Mouse (Mus musculus) common myeloid progenitor, adult 5-6 weeks (primary cell): ENCODE data around the gene Smarca4. TPM values are rescaled to one million over a fixed set of nuclear protein-coding genes. Genes with fewer than 3 reads are reported as not detected.

Experiments
- ATAC-seq: replicated peaks from 2 replicates; pipeline ENCODE4 v1.8.0; 2016; ENCODE audit warnings: low read depth, mild to moderate bottlenecking, moderate TSS enrichment, inconsistent platforms; ENCODE audit not compliant: poor library complexity, severe bottlenecking
- total RNA-seq: library from RNA; stranded (forward); fragments of 200-1000, 187-1606 nt; gene quantifications from 2 replicates; pipeline ENCODE4 v1.2.3, GENCODE M21; 2017

Smarca4 gene
- total RNA-seq, 1 experiment from 2014 or later: 94.1 TPM

DNA sequence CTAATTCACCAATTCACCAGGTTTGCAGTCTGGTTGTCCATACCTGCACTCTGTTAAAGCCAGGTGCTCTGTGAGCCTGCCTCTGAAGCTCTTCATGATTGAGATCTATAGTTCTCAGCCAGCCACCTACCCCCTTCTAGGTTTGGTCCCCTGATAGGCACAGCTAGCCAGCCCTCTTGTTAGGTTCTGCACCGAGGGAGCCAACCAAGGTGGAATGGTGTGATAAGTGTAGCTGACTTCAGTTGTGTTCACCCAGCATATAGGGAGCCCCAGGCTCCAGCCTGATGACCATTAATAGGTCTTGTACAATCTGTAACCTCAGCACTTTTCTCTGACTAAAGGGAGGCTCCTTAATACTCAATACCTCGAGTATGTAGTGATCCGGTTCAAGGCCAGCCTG is 15.8 kb upstream of the Smarca4 start:
- ATAC-seq: no peak

DNA sequence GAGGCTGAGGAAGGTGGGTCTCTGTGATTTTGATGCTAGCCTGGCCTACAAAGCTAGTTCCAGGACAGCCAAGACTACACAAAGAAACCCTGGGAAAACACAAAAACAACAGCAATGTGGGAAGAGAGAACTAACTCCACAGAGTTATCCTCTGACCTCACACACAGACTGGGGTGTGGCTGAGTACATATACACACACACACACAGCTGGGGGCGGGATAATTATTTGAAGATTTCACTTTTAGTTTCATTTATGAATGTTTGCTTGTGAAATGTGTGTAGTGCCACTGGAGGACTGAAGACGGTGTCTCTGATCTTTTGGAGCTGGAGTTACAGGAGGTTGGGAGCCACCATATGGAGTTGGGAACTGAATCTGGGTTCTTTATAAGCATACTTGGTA is 14.9 kb upstream of the Smarca4 start:
- ATAC-seq: no peak

- ATAC-seq: peak; percentile 74
Measured at GRCm38 (mm10) chr9:21601722-21602399, 14.1 kb upstream of the Smarca4 start.

DNA sequence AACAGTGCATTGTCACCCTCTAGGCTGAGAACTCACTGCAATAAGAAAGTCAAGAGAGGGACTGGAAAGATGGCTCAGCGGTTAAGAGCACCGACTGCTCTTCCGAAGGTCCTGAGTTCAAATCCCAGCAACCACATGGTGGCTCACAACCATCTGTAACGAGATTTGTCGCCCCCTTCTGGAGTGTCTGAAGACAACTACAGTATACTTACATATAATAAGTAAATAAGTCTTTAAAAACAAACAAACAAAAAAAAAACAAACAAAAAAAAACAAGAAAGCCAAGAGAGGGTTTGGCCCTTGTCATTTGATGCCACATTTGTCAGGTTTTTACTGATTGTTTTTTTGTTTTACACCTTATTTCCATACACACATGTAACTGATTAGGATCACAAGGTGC is 11.8 kb upstream of the Smarca4 start:
- no peak for ATAC-seq

GRCm38 (mm10) chr9:21605865-21606264 is 10.1 kb upstream of the Smarca4 start:
- no peak for ATAC-seq

- ATAC-seq: 0 out of 2 replicates have a peak, but pooled peaks have one; percentile 21
Measured at GRCm38 (mm10) chr9:21606648-21607047, 9.3 kb upstream of the Smarca4 start.

- ATAC-seq: peak; percentile 95
Measured at GRCm38 (mm10) chr9:21609861-21610260, 6.1 kb upstream of the Smarca4 start.

DNA sequence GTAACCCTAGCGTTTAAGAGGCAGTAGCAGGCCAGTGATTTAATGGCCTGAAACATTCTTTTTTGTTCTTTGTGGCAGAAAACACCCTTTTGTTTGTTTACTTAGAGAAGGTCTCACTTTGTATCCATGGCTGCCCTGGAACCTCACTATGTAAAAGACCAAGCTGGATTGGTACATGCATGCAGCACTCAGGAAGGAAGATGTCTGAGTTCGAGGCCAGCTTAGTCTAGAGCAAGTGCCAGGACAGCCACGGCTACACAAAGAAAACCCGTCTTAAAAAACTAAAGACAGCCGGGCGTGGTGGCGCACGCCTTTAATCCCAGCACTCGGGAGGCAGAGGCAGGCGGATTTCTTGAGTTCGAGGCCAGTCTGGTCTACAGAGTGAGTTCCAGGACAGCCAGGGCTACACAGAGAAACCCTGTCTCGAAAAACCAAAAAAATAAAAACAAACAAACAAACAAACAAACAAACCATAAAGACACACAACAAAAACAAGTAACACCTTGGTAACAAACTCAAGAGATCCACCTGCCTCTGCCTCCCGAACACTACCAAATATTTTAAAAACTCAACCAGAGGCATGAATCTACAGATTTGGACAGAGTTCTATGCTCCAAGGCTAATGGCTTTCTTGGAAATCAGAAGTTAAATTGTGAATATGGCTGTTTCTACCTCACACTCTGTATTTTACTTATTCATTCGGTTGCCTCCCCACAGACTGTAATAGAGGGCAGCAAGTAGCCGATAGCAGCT is 929 bp upstream of the Smarca4 start:
- no peak for ATAC-seq

DNA sequence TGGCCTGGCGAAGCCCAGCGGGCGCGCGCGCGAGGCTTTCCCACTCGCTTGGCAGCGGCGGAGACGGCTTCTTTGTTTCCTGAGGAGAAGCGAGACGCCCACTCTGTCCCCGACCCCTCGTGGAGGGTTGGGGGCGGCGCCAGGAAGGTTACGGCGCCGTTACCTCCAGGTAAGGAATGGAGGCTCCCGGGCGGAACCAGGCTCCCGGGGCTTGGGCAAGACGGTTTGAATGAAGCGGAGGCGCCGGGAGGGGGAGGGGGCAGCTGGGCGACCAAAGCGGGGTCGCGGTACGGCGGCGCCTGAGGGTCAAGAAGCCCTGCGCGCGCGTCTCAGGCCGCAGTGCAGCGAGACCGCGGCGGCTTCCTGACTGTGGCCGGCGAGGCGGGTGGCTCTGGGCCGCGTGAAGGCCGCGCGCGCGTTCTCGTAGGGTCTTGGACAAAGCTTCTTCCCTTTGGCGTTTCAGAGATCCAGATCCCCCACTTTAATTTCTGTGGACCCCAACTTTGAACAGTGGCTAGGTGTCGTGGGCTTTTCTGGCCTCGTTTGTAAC is 338 bp downstream of the Smarca4 start:
- ATAC-seq: peak; percentile 61

GRCm38 (mm10) chr9:21617066-21617465 is 1.1 kb downstream of the Smarca4 start:
- no peak for ATAC-seq

DNA sequence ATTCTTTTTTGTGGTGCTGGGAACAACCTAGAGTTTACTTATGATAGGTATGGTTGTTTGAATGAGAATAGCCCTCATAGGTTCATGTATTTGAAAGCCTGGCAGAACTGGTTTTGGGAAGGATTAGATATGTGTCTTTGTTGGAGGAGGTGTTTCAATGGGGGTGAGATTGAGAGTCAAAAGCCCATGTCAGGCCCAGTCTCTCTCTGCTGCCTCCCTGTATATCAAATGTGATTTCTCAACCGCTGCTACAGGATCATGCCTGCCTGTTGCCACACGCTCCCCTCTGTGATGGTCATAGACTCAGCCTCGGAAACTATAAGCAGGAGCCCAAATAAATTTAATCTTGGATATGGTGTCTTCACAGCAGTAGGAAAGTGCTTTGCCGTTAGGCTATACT is 4.3 kb downstream of the Smarca4 start:
- ATAC-seq: no peak

DNA sequence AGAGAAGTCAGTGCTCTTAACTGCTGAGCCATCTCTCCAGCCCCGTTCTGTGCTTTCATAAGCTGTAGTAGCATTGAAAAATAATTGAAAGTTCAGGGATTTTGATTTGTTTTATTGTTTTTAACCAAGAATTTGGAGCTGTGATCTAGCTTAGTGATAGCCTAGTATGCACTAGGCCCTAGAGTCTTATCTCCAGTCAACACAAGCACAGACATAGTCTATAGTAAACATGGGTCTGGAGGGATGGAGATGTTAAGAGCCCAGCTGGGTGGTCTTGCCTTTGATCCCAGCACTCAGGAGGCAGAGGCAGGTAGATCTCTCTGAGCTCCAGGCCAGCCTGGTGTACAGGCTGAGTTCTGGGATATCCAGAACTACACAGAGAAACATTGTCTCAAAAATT is 6.7 kb downstream of the Smarca4 start:
- ATAC-seq: no peak

GRCm38 (mm10) chr9:21625342-21626339 is 9.7 kb downstream of the Smarca4 start:
- no peak for ATAC-seq

DNA sequence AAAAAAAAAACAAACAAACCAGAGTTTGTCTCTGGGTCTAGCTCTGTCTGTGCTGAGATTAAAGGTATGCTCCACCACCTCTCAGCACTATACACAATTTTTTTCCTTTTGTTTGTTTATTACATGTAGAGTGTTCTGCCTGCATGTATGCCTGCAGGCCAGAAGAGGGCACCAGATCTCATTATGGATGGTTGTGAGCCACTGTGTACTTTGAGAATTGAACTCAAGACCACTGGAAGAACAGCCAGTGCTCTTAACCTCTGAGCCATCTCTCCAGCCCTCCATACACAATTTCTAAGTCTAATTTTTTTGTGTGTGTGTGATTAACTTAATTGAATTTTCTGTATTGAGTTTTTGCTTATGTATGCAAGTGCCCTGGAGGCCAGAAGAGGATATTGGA is 10.6 kb downstream of the Smarca4 start:
- ATAC-seq: no peak

GRCm38 (mm10) chr9:21627145-21627795 is 11.3 kb downstream of the Smarca4 start:
- no peak for ATAC-seq

- ATAC-seq: peak; percentile 73
Measured at GRCm38 (mm10) chr9:21630673-21631072, 14.7 kb downstream of the Smarca4 start.

DNA sequence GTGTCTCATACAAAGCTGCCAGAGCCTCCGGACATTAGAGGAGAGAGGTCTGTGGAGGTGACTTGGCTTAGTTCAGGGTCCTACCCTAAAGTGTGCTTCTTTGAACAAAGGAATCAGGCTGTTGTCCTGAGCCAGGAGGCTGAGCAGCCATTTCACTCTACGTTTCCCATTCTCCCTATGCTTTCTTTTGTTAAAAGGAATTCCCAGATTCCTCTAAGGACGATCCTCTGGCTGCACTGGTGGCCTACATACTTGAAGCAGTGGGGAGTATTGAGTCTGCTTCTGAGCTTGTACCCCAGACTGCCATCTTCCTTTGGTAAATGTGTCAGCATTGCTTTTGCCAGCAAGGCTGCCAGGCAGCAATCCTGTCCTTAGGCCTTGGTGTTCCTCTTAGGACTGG is 17.1 kb downstream of the Smarca4 start:
- no peak for ATAC-seq

DNA sequence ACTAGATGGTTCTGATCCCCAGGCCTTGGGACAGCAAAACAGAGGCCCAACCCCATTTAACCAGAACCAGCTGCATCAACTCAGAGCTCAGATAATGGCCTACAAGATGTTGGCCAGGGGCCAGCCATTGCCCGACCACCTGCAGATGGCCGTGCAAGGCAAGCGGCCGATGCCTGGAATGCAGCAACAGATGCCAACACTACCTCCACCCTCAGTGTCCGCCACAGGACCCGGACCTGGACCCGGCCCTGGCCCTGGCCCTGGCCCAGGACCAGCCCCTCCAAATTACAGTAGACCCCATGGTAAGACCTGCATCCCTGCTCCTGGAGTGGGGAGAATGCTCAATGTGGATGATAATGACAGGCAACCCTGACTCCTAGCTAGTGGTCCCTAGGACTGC is 19.7 kb downstream of the Smarca4 start:
- ATAC-seq: no peak

GRCm38 (mm10) chr9:21639031-21639430 is 23.1 kb downstream of the Smarca4 start:
- ATAC-seq: no peak

DNA sequence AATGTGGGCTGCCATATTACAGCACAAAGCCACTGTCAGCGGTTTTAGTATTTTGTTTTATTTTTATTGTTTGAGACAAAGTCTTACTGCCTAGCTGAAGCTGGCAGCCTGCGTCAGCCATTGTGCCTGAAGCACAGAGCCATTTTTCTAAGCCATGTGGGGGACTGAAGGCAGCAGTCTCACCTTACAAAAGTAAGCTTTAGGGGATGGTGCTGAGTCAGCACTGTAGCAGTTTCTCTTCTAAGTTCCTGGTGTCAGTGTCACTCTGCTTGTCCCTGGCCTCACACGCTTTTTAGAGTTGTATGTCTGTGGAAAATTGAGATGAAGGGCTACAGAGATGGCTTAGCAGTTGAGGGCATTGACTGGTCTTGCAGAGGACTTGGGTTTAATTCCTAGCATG is 30.4 kb downstream of the Smarca4 start:
- no peak for ATAC-seq
